Mouse (Mus musculus) skeletal muscle tissue, postnatal 0 days (tissue): ENCODE results near the gene Phf11c. TPM values are rescaled to one million over a fixed set of nuclear protein-coding genes. Genes with fewer than 3 reads are reported as not detected.

Experiments used
- polyA plus RNA-seq: library from polyadenylated mRNA; unstranded; fragments of >200 nt; fragmentation: Nextera tagmentation; extraction: Ambion mirVana; gene quantifications from 2 replicates; pipeline ENCODE4 v1.2.1, GENCODE M21; 2015

Phf11c gene
- polyA plus RNA-seq = 0.04 and 0.18 TPM in 2 replicates

DNA sequence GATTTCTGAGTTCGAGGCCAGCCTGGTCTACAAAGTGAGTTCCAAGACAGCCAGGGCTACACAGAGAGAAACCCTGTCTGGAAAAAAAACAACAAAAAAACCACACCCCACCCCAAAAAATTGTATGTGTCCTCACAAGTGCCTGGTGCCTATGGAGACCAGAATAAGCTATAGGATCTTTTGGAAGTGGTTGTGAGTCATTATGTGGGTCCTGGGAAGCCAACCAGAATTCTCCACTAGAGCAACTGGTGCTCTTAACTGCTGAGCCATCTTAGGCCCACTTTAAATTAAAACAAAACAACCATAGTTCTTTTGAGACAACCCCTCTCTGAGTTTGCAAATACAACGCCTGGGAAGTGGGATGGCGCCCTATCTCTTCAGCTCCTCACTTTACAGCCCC, at the start of gene Phf11c:
Gene Phf11c, minus strand, starts transcription at position 101 of the 400 bp plus-strand sequence.

DNA sequence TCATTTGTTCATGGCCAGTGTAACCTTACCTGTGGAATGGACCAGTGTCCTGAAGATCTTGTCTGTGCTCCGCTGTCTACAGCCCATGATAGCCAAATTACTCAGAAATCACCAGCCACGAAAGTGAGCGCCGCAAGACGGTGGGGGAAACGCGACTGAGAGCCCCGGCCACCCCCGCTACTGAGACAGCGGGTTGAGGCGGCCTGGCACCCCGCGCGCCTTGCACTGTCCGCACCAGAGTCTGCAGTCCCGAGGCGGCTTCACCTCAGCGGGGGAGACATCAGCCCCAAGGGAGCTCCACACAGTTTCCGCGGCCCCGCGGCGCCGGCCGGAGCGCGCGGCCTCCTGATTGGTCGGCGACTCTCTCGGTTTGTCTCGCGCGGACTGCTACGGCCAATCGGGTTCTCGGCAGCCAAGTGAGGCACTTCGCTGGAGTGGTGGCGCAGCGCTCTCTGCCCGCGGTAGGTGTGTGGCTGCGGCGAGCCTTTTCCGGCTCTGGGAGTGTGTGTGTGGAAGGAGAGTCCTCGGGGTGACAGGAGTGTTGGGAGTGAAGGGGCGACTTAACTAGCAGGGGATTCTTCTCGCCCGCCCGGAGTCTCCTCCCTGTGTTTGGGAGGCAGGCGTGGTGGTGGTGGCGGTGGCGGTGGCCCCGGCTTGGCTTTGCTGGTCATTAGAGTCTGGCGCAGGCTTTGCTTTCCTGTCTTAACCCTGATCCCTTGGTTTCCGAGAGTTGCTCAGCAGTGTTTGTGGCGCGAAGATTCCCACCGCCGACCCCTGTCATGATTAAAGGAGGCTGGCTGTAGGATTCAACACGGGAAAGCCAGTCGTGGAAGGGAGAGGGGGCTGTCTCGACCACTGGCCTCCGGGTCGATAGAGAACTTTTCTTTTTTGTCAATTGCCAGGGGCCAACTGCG, 45.6 kb upstream of the Phf11c start, which contains the start of the genes Setdb2 and Cab39l:
Gene Setdb2, minus strand, starts transcription at position 327 of the 914 bp plus-strand sequence.
Gene Cab39l, plus strand, starts transcription at position 415 of the 914 bp plus-strand sequence.

DNA sequence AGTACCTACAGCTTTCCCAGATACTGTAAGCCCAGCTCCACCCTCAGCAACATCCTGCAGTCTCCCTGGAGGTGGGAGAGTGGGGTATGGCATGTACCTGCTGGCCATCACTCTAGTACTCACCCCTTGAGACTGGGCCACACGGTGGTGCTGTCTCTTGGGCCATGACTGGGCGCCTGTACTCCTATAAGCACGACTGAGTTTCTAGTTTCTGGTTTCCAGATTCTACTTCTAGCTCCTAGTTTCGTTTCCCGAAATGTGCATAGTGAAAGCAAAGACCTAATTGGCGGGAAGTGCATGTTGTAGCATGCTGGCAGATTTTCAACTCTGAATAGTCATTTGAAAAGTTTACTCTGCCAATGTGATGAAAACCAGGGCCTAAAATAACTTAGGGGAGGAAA, 29.9 kb downstream of the Phf11c start, which contains the start of gene Phf11d:
Gene Phf11d, minus strand, starts transcription at position 227 of the 401 bp plus-strand sequence.

DNA sequence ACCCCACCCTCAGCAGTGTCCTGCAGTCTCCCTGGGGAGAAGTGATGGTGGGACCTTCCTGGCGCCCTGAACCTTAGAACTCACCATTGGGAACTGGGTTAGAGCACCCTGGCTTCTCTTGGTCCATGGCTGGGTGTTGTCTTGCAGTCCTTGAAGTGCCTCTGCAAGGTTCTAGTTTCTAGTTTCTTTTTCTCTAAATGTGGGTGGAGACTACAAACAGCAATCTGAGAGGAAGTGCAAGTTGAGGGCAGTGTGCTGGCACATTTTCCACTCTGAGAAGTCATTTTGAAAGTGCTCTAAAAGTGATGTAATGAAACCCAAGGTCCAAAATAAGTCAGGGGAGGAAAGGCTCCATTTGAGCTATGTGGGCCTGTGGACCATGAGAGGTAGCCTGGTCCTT, 54.0 kb downstream of the Phf11c start, which contains the start of gene Phf11b:
Gene Phf11b, minus strand, starts transcription at position 163 of the 400 bp plus-strand sequence.

Other genes starting within 250 kb of the Phf11c start
- not detected in 2 replicates for gene Gm5142, start 216.6 kb downstream of the Phf11c start, polyA plus RNA-seq
- gene Rcbtb1, start 194.2 kb downstream of the Phf11c start, polyA plus RNA-seq = 19.4 and 20.4 TPM in 2 replicates
- not detected in 2 replicates for gene Gm6904, start 135.2 kb downstream of the Phf11c start, polyA plus RNA-seq
- gene Phf11a, start 97.9 kb downstream of the Phf11c start, polyA plus RNA-seq = 0.19 TPM in 1 of 2 replicates, not detected in the other
- gene Phf11b, start 54.0 kb downstream of the Phf11c start, polyA plus RNA-seq = 1.4 and 1.8 TPM in 2 replicates
- gene Phf11d, start 29.9 kb downstream of the Phf11c start, polyA plus RNA-seq = 5.2 and 6.0 TPM in 2 replicates
- 3.4 and 3.7 TPM in 2 replicates for gene Setdb2, start 45.5 kb upstream of the Phf11c start, polyA plus RNA-seq
- gene Cab39l, start 45.6 kb upstream of the Phf11c start, polyA plus RNA-seq = 13.3 and 17.8 TPM in 2 replicates
- gene Cdadc1, start 202.6 kb upstream of the Phf11c start, polyA plus RNA-seq = 29.8 and 33.8 TPM in 2 replicates
- 50.8 and 56.1 TPM in 2 replicates for gene Shisa2, start 229.9 kb upstream of the Phf11c start, polyA plus RNA-seq